ENCODE assay signal across 8 mouse cellular contexts in the genomic region with DNA sequence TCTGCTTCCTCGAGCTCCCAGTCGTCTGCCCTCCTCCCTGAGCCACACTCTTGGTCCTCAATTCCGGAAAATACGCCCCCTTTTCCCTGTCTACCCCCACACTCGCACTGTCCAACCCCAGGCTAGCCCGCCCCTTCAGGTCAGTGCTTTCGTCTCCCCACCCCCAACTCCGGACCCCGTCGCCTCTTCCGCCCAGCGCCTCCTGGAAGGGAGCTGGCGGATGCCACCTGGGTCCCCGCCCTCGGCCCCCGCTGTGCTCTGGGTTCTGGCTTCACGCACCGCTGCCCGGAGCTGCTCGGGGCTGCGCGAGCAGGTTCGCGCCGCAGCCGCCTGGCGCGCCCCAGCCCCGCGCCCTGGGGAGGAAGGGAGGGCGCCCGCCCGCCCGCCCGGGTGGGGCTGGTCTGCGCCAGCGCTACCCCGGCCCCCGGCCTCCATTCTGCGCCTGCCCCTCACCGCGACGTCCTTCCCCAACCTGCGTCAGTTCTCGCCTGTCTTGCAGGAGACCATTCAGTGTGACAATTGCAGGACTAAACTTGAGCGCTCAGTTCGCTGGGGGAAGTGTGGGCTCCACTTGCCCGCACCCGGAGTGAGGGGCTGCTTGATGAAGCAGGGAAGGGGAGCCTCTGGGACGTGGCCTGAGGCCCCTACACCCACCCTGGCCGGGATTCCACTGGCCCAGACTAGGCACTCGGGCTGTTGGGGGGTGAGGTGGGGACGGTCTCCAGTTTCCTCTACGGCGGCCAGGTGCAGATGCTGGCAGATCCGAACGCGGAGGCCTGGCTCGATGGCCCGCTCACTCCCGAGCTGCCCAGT. TPM values are rescaled to one million over a fixed set of nuclear protein-coding genes. Genes with fewer than 3 reads are reported as not detected.
DNase-seq lines count a peak whose midpoint lies in the region; ATAC-seq and TF ChIP-seq lines count a peak whose summit lies in the region.

No protein-coding gene starts in this region.

- 0 out of 2 replicates have a peak, but pooled peaks cover 3% of the 10 kb centered on the region for H3K9me3 ChIP-seq in forebrain, embryonic 16.5 days (ENCODE audit: control insufficient read depth, low read length)
- no peaks in the 10 kb centered on the region for H3K9me3 ChIP-seq in hindbrain, embryonic 15.5 days
- H3K9me3 ChIP-seq in liver, embryonic 11.5 days (ENCODE audit: control insufficient read depth, low read length): no peaks in the 10 kb centered on the region
- H3K9me3 ChIP-seq in midbrain, postnatal 0 days (ENCODE audit: low read length): no peaks in the 10 kb centered on the region
- H3K9me3 ChIP-seq in stomach, embryonic 16.5 days (replicated peaks; ENCODE audit: control insufficient read depth, low read length): 0 out of 2 replicates have a peak, but pooled peaks cover 5% of the 10 kb centered on the region

- DNase-seq in frontal cortex, postnatal 10 days (ENCODE audit: low spot score in 2 of 2): peak; percentile 22 to 27
- no peak for DNase-seq in frontal cortex, adult 2 months (ENCODE audit: extremely low spot score in 1 of 2, low spot score in 1 of 2)
- peak; percentile 61 to 68 for DNase-seq in cerebellum, adult 18-20 months
- DNase-seq in liver, embryonic 11.5 days (ENCODE audit: low spot score): peak; percentile 57
- no peak for DNase-seq in midbrain, postnatal 0 days (ENCODE audit: low spot score)

- peak; percentile 12; the same call in 1 of the 2 replicates for ATAC-seq in forebrain, embryonic 16.5 days
- peak; percentile 37 for ATAC-seq in hindbrain, embryonic 15.5 days (ENCODE audit: low FRiP score, low read depth)
- peak; percentile 34 for ATAC-seq in liver, embryonic 11.5 days (replicated peaks; ENCODE audit: low FRiP score)
- peak; percentile 21 for ATAC-seq in midbrain, postnatal 0 days (ENCODE audit: low FRiP score)
- ATAC-seq in stomach, embryonic 16.5 days (ENCODE audit: insufficient read depth, low FRiP score): peak; percentile 32

- TF ChIP-seq CTCF in midbrain, postnatal 0 days (IDR thresholded peaks at IDR 0.05): no peak

- peak overlapping the region; percentile 64 for H3K4me3 ChIP-seq in forebrain, embryonic 16.5 days (replicated peaks; ENCODE audit: low read length)
- peak overlapping the region; percentile 68 for H3K4me3 ChIP-seq in hindbrain, embryonic 15.5 days
- peak overlapping the region; percentile 81 for H3K4me3 ChIP-seq in liver, embryonic 11.5 days (ENCODE audit: low read depth, low read length)
- peak overlapping the region; percentile 57 for H3K4me3 ChIP-seq in midbrain, postnatal 0 days (ENCODE audit: low read depth, low read length)
- H3K4me3 ChIP-seq in stomach, embryonic 16.5 days (replicated peaks; ENCODE audit: low read length): peak overlapping the region; percentile 69

- no peaks in the 10 kb centered on the region for H3K36me3 ChIP-seq in forebrain, embryonic 16.5 days (ENCODE audit: control insufficient read depth, insufficient read depth)
- H3K36me3 ChIP-seq in hindbrain, embryonic 15.5 days: no peaks in the 10 kb centered on the region
- no peaks in the 10 kb centered on the region for H3K36me3 ChIP-seq in liver, embryonic 11.5 days (ENCODE audit: control insufficient read depth, insufficient read depth, low read length)
- no peaks in the 10 kb centered on the region for H3K36me3 ChIP-seq in midbrain, postnatal 0 days (ENCODE audit: insufficient read depth, low read length)
- H3K36me3 ChIP-seq in stomach, embryonic 16.5 days (ENCODE audit: control insufficient read depth, insufficient read depth, low read length): no peaks in the 10 kb centered on the region

- peaks cover 18% of the 10 kb centered on the region for H3K4me1 ChIP-seq in forebrain, embryonic 16.5 days (replicated peaks; ENCODE audit: control insufficient read depth, insufficient read depth, low read length)
- H3K4me1 ChIP-seq in hindbrain, embryonic 15.5 days (replicated peaks): peaks cover 27% of the 10 kb centered on the region
- peaks cover 31% of the 10 kb centered on the region for H3K4me1 ChIP-seq in liver, embryonic 11.5 days (replicated peaks; ENCODE audit: control insufficient read depth, insufficient read depth, low read length)
- peaks cover 6% of the 10 kb centered on the region; the same call in 1 of the 2 replicates for H3K4me1 ChIP-seq in midbrain, postnatal 0 days (ENCODE audit: insufficient read depth, low read length)
- H3K4me1 ChIP-seq in stomach, embryonic 16.5 days (ENCODE audit: control insufficient read depth, insufficient read depth, low read length): peaks cover 8% of the 10 kb centered on the region

- H3K4me2 ChIP-seq in forebrain, embryonic 16.5 days (ENCODE audit: low read length): peak overlapping the region; percentile 96
- peak overlapping the region; percentile 98 for H3K4me2 ChIP-seq in hindbrain, embryonic 15.5 days
- peak overlapping the region; percentile 99 for H3K4me2 ChIP-seq in liver, embryonic 11.5 days
- peak overlapping the region; percentile 95 for H3K4me2 ChIP-seq in midbrain, postnatal 0 days (ENCODE audit: low read depth, low read length, poor library complexity, severe bottlenecking)
- peak overlapping the region; percentile 73 for H3K4me2 ChIP-seq in stomach, embryonic 16.5 days (ENCODE audit: low read depth, low read length)

- no peak overlapping the region for H3K27ac ChIP-seq in forebrain, embryonic 16.5 days (ENCODE audit: low read length)
- H3K27ac ChIP-seq in hindbrain, embryonic 15.5 days (replicated peaks): no peak overlapping the region
- peak overlapping the region; percentile 62 for H3K27ac ChIP-seq in liver, embryonic 11.5 days (ENCODE audit: low read depth, low read length)
- no peak overlapping the region for H3K27ac ChIP-seq in midbrain, postnatal 0 days (ENCODE audit: low read depth, low read length)
- peak overlapping the region; percentile 80 for H3K27ac ChIP-seq in stomach, embryonic 16.5 days (ENCODE audit: low read length)

- H3K27me3 ChIP-seq in forebrain, embryonic 16.5 days (replicated peaks; ENCODE audit: control insufficient read depth, insufficient read depth, low read length): peaks cover 24% of the 10 kb centered on the region
- H3K27me3 ChIP-seq in hindbrain, embryonic 15.5 days: peaks cover 19% of the 10 kb centered on the region
- peaks cover 5% of the 10 kb centered on the region for H3K27me3 ChIP-seq in liver, embryonic 11.5 days (replicated peaks; ENCODE audit: control insufficient read depth, insufficient read depth, low read length)
- peaks cover 9% of the 10 kb centered on the region for H3K27me3 ChIP-seq in midbrain, postnatal 0 days (ENCODE audit: insufficient read depth, low read length)
- H3K27me3 ChIP-seq in stomach, embryonic 16.5 days (ENCODE audit: control insufficient read depth, insufficient read depth, low read length): no peaks in the 10 kb centered on the region

- H3K9ac ChIP-seq in forebrain, embryonic 16.5 days (replicated peaks; ENCODE audit: low read depth, low read length): peak overlapping the region; percentile 37
- peak overlapping the region; percentile 52; the same call in 1 of the 2 replicates for H3K9ac ChIP-seq in hindbrain, embryonic 15.5 days
- H3K9ac ChIP-seq in liver, embryonic 11.5 days (ENCODE audit: low read depth, low read length): peak overlapping the region; percentile 79
- H3K9ac ChIP-seq in midbrain, postnatal 0 days (replicated peaks; ENCODE audit: low read length, poor library complexity, severe bottlenecking): peak overlapping the region; percentile 48
- H3K9ac ChIP-seq in stomach, embryonic 16.5 days (ENCODE audit: low read length): peak overlapping the region; percentile 77

- under 1% methylated on average over 53 of the region's 61 CpGs for WGBS in forebrain, embryonic 16.5 days
- WGBS in hindbrain, embryonic 15.5 days: 1% methylated on average over 39 of the region's 61 CpGs
- 3% methylated on average over 56 of the region's 61 CpGs for WGBS in liver, embryonic 11.5 days
- WGBS in midbrain, postnatal 0 days: under 1% methylated on average over 58 of the region's 61 CpGs
- under 1% methylated on average over 53 of the region's 61 CpGs for WGBS in stomach, embryonic 16.5 days

RNA-seq across cellular contexts. Expression of a gene that starts 1.4 kb away (rescaled TPM):
- 9.5 and 9.9 TPM in 2 replicates for polyA plus RNA-seq in frontal cortex, adult 2 months (2012; rRNA removed)
- 2.2 TPM in 2 replicates for polyA plus RNA-seq in forebrain, embryonic 16.5 days (2015; fragmentation: Nextera tagmentation; extraction: Ambion mirVana)
- polyA plus RNA-seq in hindbrain, embryonic 15.5 days (2015; fragmentation: Nextera tagmentation; extraction: Ambion mirVana): 3.6 and 4.2 TPM in 2 replicates
- polyA plus RNA-seq in liver, embryonic 11.5 days (2014; fragmentation: Nextera tagmentation; extraction: Ambion mirVana): 9.6 and 9.8 TPM in 2 replicates
- 5.2 and 9.6 TPM in 2 replicates for total RNA-seq in midbrain, postnatal 0 days (2014; rRNA removed)
- polyA plus RNA-seq in midbrain, postnatal 0 days (2015; fragmentation: Nextera tagmentation; extraction: Ambion mirVana): 4.0 and 5.4 TPM in 2 replicates
- polyA plus RNA-seq in stomach, embryonic 16.5 days (2015; fragmentation: Nextera tagmentation; extraction: Ambion mirVana): 10.6 and 11.5 TPM in 2 replicates

RNA-seq across cellular contexts. Expression of a gene that starts 11.6 kb away (rescaled TPM):
- polyA plus RNA-seq in frontal cortex, adult 2 months (2012; rRNA removed): not detected in 2 replicates
- not detected in 2 replicates for polyA plus RNA-seq in forebrain, embryonic 16.5 days (2015; fragmentation: Nextera tagmentation; extraction: Ambion mirVana)
- 0.16 TPM in 1 of 2 replicates, not detected in the other for polyA plus RNA-seq in hindbrain, embryonic 15.5 days (2015; fragmentation: Nextera tagmentation; extraction: Ambion mirVana)
- not detected in 2 replicates for polyA plus RNA-seq in liver, embryonic 11.5 days (2014; fragmentation: Nextera tagmentation; extraction: Ambion mirVana)
- 0.27 and 1.5 TPM in 2 replicates for total RNA-seq in midbrain, postnatal 0 days (2014; rRNA removed)
- 0.19 TPM in 1 of 2 replicates, not detected in the other for polyA plus RNA-seq in midbrain, postnatal 0 days (2015; fragmentation: Nextera tagmentation; extraction: Ambion mirVana)
- polyA plus RNA-seq in stomach, embryonic 16.5 days (2015; fragmentation: Nextera tagmentation; extraction: Ambion mirVana): 122 and 198 TPM in 2 replicates

RNA-seq across cellular contexts. Expression of a gene that starts 43.7 kb away (rescaled TPM):
- polyA plus RNA-seq in frontal cortex, adult 2 months (2012; rRNA removed): 1.0 TPM in 1 of 2 replicates, not detected in the other
- 0.54 and 1.0 TPM in 2 replicates for polyA plus RNA-seq in forebrain, embryonic 16.5 days (2015; fragmentation: Nextera tagmentation; extraction: Ambion mirVana)
- polyA plus RNA-seq in hindbrain, embryonic 15.5 days (2015; fragmentation: Nextera tagmentation; extraction: Ambion mirVana): 1.3 and 1.6 TPM in 2 replicates
- polyA plus RNA-seq in liver, embryonic 11.5 days (2014; fragmentation: Nextera tagmentation; extraction: Ambion mirVana): 0.44 and 1.7 TPM in 2 replicates
- total RNA-seq in midbrain, postnatal 0 days (2014; rRNA removed): 2.5 and 3.2 TPM in 2 replicates
- 2.2 and 3.2 TPM in 2 replicates for polyA plus RNA-seq in midbrain, postnatal 0 days (2015; fragmentation: Nextera tagmentation; extraction: Ambion mirVana)
- 1.0 TPM in 1 of 2 replicates, not detected in the other for polyA plus RNA-seq in stomach, embryonic 16.5 days (2015; fragmentation: Nextera tagmentation; extraction: Ambion mirVana)

RNA-seq across cellular contexts. Expression of a gene that starts 44.0 kb away (rescaled TPM):
- 4.3 and 6.6 TPM in 2 replicates for polyA plus RNA-seq in frontal cortex, adult 2 months (2012; rRNA removed)
- 0.48 and 0.60 TPM in 2 replicates for polyA plus RNA-seq in forebrain, embryonic 16.5 days (2015; fragmentation: Nextera tagmentation; extraction: Ambion mirVana)
- 1.2 and 1.5 TPM in 2 replicates for polyA plus RNA-seq in hindbrain, embryonic 15.5 days (2015; fragmentation: Nextera tagmentation; extraction: Ambion mirVana)
- 0.22 and 0.49 TPM in 2 replicates for polyA plus RNA-seq in liver, embryonic 11.5 days (2014; fragmentation: Nextera tagmentation; extraction: Ambion mirVana)
- total RNA-seq in midbrain, postnatal 0 days (2014; rRNA removed): 5.2 and 5.8 TPM in 2 replicates
- polyA plus RNA-seq in midbrain, postnatal 0 days (2015; fragmentation: Nextera tagmentation; extraction: Ambion mirVana): 0.56 and 0.90 TPM in 2 replicates
- 0.19 and 0.40 TPM in 2 replicates for polyA plus RNA-seq in stomach, embryonic 16.5 days (2015; fragmentation: Nextera tagmentation; extraction: Ambion mirVana)

RNA-seq across cellular contexts. Expression of a gene that starts 49.4 kb away (rescaled TPM):
- 39.1 and 39.9 TPM in 2 replicates for polyA plus RNA-seq in frontal cortex, adult 2 months (2012; rRNA removed)
- polyA plus RNA-seq in forebrain, embryonic 16.5 days (2015; fragmentation: Nextera tagmentation; extraction: Ambion mirVana): 21.3 and 27.1 TPM in 2 replicates
- polyA plus RNA-seq in hindbrain, embryonic 15.5 days (2015; fragmentation: Nextera tagmentation; extraction: Ambion mirVana): 49.3 and 52.2 TPM in 2 replicates
- polyA plus RNA-seq in liver, embryonic 11.5 days (2014; fragmentation: Nextera tagmentation; extraction: Ambion mirVana): 2.3 and 3.5 TPM in 2 replicates
- 128 and 165 TPM in 2 replicates for total RNA-seq in midbrain, postnatal 0 days (2014; rRNA removed)
- polyA plus RNA-seq in midbrain, postnatal 0 days (2015; fragmentation: Nextera tagmentation; extraction: Ambion mirVana): 68.9 and 75.7 TPM in 2 replicates
- polyA plus RNA-seq in stomach, embryonic 16.5 days (2015; fragmentation: Nextera tagmentation; extraction: Ambion mirVana): 3.4 and 4.4 TPM in 2 replicates

Comparison
In these comparisons a context has a peak if more than half of its experiments do, and no peak if none do; other contexts are left out.
1. DNase-seq: peak in frontal cortex, postnatal 10 days (2 of 2), cerebellum, adult 18-20 months (2 of 2) and liver, embryonic 11.5 days (single experiment); none in frontal cortex, adult 2 months (0 of 2) and midbrain, postnatal 0 days (single experiment).
2. H3K27ac ChIP-seq: peak in liver, embryonic 11.5 days (single experiment) and stomach, embryonic 16.5 days (single experiment); none in forebrain, embryonic 16.5 days (single experiment), hindbrain, embryonic 15.5 days (single experiment) and midbrain, postnatal 0 days (single experiment).
3. RNA of a gene that starts 11.6 kb away (polyA plus RNA-seq): 122 to 198 TPM in stomach, embryonic 16.5 days; 0.19 TPM in midbrain, postnatal 0 days, 0.16 TPM in hindbrain, embryonic 15.5 days, not detected in frontal cortex, adult 2 months, not detected in forebrain, embryonic 16.5 days and not detected in liver, embryonic 11.5 days; every median in the first group is over 100 times any median in the second.
4. Peak in every context shown above with its lines, with median percentiles within 50 percentile points of each other: ATAC-seq, H3K4me2 ChIP-seq, H3K4me3 ChIP-seq and H3K9ac ChIP-seq.